Mouse (Mus musculus): ENCODE results near the gene Abhd17b. TPM values are rescaled to one million over a fixed set of nuclear protein-coding genes. Genes with fewer than 3 reads are reported as not detected.
"Not testable (repeated sequence)": the region's sequence is repeated elsewhere in the genome, so short reads cannot be mapped to it uniquely, and the experiment has no call there.

Abhd17b gene
- polyA plus RNA-seq, 1 experiment from 2014 or later, result 7.5 TPM

- WGBS (ENCODE audit: insufficient replicate concordance), result 69% methylated on average over 10 of the region's 10 CpGs
- Histone ChIP-seq H3K27ac (replicated peaks) (no peak overlapping the region), H3K27me3 (no peaks in the 10 kb centered on the region), H3K9me3 (replicated peaks) (no peaks in the 10 kb centered on the region), H3K4me1 (replicated peaks) (no peaks in the 10 kb centered on the region), H3K4me2 (no peak overlapping the region), H3K4me3 (replicated peaks) (no peak overlapping the region), H3K36me3 (replicated peaks) (no peaks in the 10 kb centered on the region), H3K9ac (no peak overlapping the region)
- no peak for ATAC-seq (ENCODE audit: insufficient read depth)
Observed at GRCm38 (mm10) chr19:21715005-21715442, 62.0 kb downstream of the Abhd17b start.

GRCm38 (mm10) chr19:21715515-21715914 lies 62.5 kb downstream of the Abhd17b start:
- 81% methylated on average over 9 of the region's 9 CpGs for WGBS (ENCODE audit: insufficient replicate concordance)
- Histone ChIP-seq H3K27ac (replicated peaks) (no peak overlapping the region), H3K4me1 (replicated peaks) (no peaks in the 10 kb centered on the region), H3K4me2 (no peak overlapping the region), H3K36me3 (replicated peaks) (no peaks in the 10 kb centered on the region), H3K4me3 (replicated peaks) (no peak overlapping the region), H3K9me3 (replicated peaks) (no peaks in the 10 kb centered on the region), H3K27me3 (no peaks in the 10 kb centered on the region), H3K9ac (no peak overlapping the region)
- no peak for ATAC-seq (ENCODE audit: insufficient read depth)

GRCm38 (mm10) chr19:21716456-21716855 lies 63.5 kb downstream of the Abhd17b start:
- no peak overlapping the region for H3K4me3 ChIP-seq (replicated peaks)
- ATAC-seq (ENCODE audit: insufficient read depth), result no peak
- 67% methylated on average over 3 of the region's 3 CpGs for WGBS (ENCODE audit: insufficient replicate concordance)
- no peak overlapping the region for H3K4me2 ChIP-seq
- H3K9me3 ChIP-seq (replicated peaks), result no peaks in the 10 kb centered on the region
- H3K27me3 ChIP-seq, result no peaks in the 10 kb centered on the region
- H3K36me3 ChIP-seq (replicated peaks), result no peaks in the 10 kb centered on the region
- no peaks in the 10 kb centered on the region for H3K4me1 ChIP-seq (replicated peaks)
- no peak overlapping the region for H3K27ac ChIP-seq (replicated peaks)
- no peak overlapping the region for H3K9ac ChIP-seq

DNA sequence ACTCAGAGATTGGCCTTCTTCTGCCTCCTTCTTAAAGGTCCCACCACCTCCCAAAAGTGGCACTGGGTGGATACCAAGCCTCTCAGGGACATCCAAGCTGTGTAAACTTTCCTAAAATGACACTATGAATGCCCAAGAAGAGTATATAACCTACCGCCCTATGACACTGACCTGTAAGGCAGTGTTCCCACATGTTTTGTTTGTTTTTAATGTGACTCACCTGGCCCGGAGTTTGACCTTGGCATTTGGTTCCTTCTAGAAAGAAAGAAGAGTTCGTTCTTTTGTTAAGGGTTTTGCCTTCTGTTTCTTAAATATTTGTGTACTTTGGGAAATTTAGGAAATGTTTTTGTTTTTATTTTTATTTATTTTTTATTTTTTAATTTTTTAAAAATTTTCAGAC lies 66.2 kb downstream of the Abhd17b start:
- Histone ChIP-seq H3K36me3 (replicated peaks) (no peaks in the 10 kb centered on the region), H3K4me3 (replicated peaks) (no peak overlapping the region), H3K4me2 (no peak overlapping the region), H3K27ac (replicated peaks) (no peak overlapping the region), H3K9me3 (replicated peaks) (no peaks in the 10 kb centered on the region), H3K4me1 (replicated peaks) (no peaks in the 10 kb centered on the region), H3K27me3 (no peaks in the 10 kb centered on the region), H3K9ac (no peak overlapping the region)
- ATAC-seq (ENCODE audit: insufficient read depth), result no peak
- 59% methylated on average over 3 of the region's 3 CpGs for WGBS (ENCODE audit: insufficient replicate concordance)

DNA sequence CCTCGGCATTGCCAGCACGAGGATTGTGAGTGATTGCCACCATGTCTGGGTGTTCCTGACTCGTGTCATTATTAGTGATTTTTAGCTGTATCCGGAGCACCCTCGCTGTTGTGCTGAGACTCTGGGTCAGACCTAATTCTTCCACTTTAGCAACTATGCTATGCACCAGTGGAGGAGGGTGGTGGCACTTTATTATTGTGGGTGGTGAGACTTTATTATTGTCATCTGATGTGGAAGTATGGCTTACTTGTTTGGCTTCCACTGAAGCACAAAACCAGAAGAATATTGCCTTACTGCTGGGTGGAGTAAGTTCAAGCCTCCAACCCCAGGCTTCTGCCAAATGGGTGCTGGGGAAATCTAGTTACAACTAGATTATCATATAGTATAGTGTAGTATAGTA lies 68.0 kb downstream of the Abhd17b start:
- H3K27me3 ChIP-seq, result no peaks in the 10 kb centered on the region
- H3K4me3 ChIP-seq (replicated peaks), result no peak overlapping the region
- ATAC-seq (ENCODE audit: insufficient read depth), result no peak
- 67% methylated on average over 5 of the region's 5 CpGs for WGBS (ENCODE audit: insufficient replicate concordance)
- H3K36me3 ChIP-seq (replicated peaks), result no peaks in the 10 kb centered on the region
- no peak overlapping the region for H3K27ac ChIP-seq (replicated peaks)
- H3K9me3 ChIP-seq (replicated peaks), result no peaks in the 10 kb centered on the region
- H3K9ac ChIP-seq, result no peak overlapping the region
- no peaks in the 10 kb centered on the region for H3K4me1 ChIP-seq (replicated peaks)
- no peak overlapping the region for H3K4me2 ChIP-seq

- not testable (repeated sequence) for H3K9me3 ChIP-seq (replicated peaks); ATAC-seq (ENCODE audit: insufficient read depth); H3K4me1 ChIP-seq (replicated peaks); H3K27ac ChIP-seq (replicated peaks); H3K36me3 ChIP-seq (replicated peaks); H3K4me3 ChIP-seq (replicated peaks); H3K9ac ChIP-seq; H3K27me3 ChIP-seq; H3K4me2 ChIP-seq
- 86% methylated on average over 20 of the region's 20 CpGs for WGBS (ENCODE audit: insufficient replicate concordance)
Observed at GRCm38 (mm10) chr19:21723280-21723679, 70.3 kb downstream of the Abhd17b start.

- Histone ChIP-seq H3K9ac (no peak overlapping the region), H3K4me1 (replicated peaks) (no peaks in the 10 kb centered on the region), H3K4me3 (replicated peaks) (no peak overlapping the region), H3K27ac (replicated peaks) (no peak overlapping the region), H3K9me3 (replicated peaks) (no peaks in the 10 kb centered on the region), H3K4me2 (no peak overlapping the region), H3K36me3 (replicated peaks) (no peaks in the 10 kb centered on the region), H3K27me3 (no peaks in the 10 kb centered on the region)
- 65% methylated on average over 8 of the region's 8 CpGs for WGBS (ENCODE audit: insufficient replicate concordance)
- no peak for ATAC-seq (ENCODE audit: insufficient read depth)
Observed at GRCm38 (mm10) chr19:21723911-21724655, 71.1 kb downstream of the Abhd17b start.

GRCm38 (mm10) chr19:21725168-21725567 lies 72.2 kb downstream of the Abhd17b start:
- Histone ChIP-seq H3K4me3 (replicated peaks) (no peak overlapping the region), H3K36me3 (replicated peaks) (no peaks in the 10 kb centered on the region), H3K4me1 (replicated peaks) (no peaks in the 10 kb centered on the region), H3K4me2 (no peak overlapping the region), H3K9ac (no peak overlapping the region), H3K27ac (replicated peaks) (no peak overlapping the region), H3K9me3 (replicated peaks) (no peaks in the 10 kb centered on the region), H3K27me3 (no peaks in the 10 kb centered on the region)
- WGBS (ENCODE audit: insufficient replicate concordance), result 70% methylated on average over 1 of the region's 1 CpGs
- no peak for ATAC-seq (ENCODE audit: insufficient read depth)

- Histone ChIP-seq H3K4me2 (no peak overlapping the region), H3K4me1 (replicated peaks) (no peaks in the 10 kb centered on the region), H3K9ac (no peak overlapping the region), H3K4me3 (replicated peaks) (no peak overlapping the region), H3K9me3 (replicated peaks) (no peaks in the 10 kb centered on the region), H3K36me3 (replicated peaks) (no peaks in the 10 kb centered on the region), H3K27me3 (no peaks in the 10 kb centered on the region), H3K27ac (replicated peaks) (no peak overlapping the region)
- no peak for ATAC-seq (ENCODE audit: insufficient read depth)
- WGBS (ENCODE audit: insufficient replicate concordance), result 54% methylated on average over 2 of the region's 2 CpGs
Observed at GRCm38 (mm10) chr19:21727081-21727480, 74.1 kb downstream of the Abhd17b start.

- WGBS (ENCODE audit: insufficient replicate concordance), result 73% methylated on average over 6 of the region's 6 CpGs
- ATAC-seq (ENCODE audit: insufficient read depth), result no peak
Observed at GRCm38 (mm10) chr19:21728342-21728741, 75.4 kb downstream of the Abhd17b start.

DNA sequence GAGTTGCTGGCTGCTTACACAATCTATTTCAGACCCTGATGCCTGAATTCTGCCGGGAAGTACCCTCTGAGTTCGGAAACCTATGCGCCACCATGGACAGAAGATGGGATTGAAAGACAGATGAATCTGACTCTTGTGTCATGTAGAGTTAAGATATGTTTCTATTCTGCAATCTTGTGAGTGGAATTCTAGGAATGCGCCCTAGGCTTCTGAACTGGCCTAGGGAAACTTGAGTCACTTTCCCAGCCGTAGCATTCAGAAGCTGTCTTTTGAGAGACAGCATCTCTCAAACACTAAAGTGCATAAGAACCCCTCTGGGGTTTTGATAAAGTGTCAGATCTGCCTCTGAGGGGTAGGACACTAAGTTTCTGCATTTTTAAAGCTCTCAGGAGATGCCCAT lies 78.9 kb downstream of the Abhd17b start:
- H3K27ac ChIP-seq (replicated peaks), result no peak overlapping the region
- WGBS (ENCODE audit: insufficient replicate concordance), result 71% methylated on average over 5 of the region's 5 CpGs
- no peaks in the 10 kb centered on the region for H3K36me3 ChIP-seq (replicated peaks)
- no peak overlapping the region for H3K9ac ChIP-seq
- no peaks in the 10 kb centered on the region for H3K27me3 ChIP-seq
- H3K4me3 ChIP-seq (replicated peaks), result no peak overlapping the region
- no peak overlapping the region for H3K4me2 ChIP-seq
- no peak for ATAC-seq (ENCODE audit: insufficient read depth)
- H3K9me3 ChIP-seq (replicated peaks), result no peaks in the 10 kb centered on the region
- H3K4me1 ChIP-seq (replicated peaks), result no peaks in the 10 kb centered on the region

More at GRCm38 (mm10) chr19:21728342-21728741, 75.4 kb downstream of the Abhd17b start:
- Histone ChIP-seq H3K4me3 (replicated peaks) (no peak overlapping the region), H3K4me2 (no peak overlapping the region), H3K27ac (replicated peaks) (no peak overlapping the region), H3K27me3 (no peaks in the 10 kb centered on the region), H3K4me1 (replicated peaks) (no peaks in the 10 kb centered on the region), H3K9ac (no peak overlapping the region), H3K36me3 (replicated peaks) (no peaks in the 10 kb centered on the region), H3K9me3 (replicated peaks) (no peaks in the 10 kb centered on the region)

GRCm38 (mm10) chr19:21733176-21733575 lies 80.2 kb downstream of the Abhd17b start:
- H3K9ac ChIP-seq, result no peak overlapping the region
- H3K4me1 ChIP-seq (replicated peaks), result no peaks in the 10 kb centered on the region
- ATAC-seq (ENCODE audit: insufficient read depth), result no peak
- H3K27me3 ChIP-seq, result no peaks in the 10 kb centered on the region
- H3K4me2 ChIP-seq, result no peak overlapping the region
- H3K9me3 ChIP-seq (replicated peaks), result no peaks in the 10 kb centered on the region
- H3K36me3 ChIP-seq (replicated peaks), result no peaks in the 10 kb centered on the region
- no peak overlapping the region for H3K27ac ChIP-seq (replicated peaks)
- 73% methylated on average over 2 of the region's 2 CpGs for WGBS (ENCODE audit: insufficient replicate concordance)
- no peak overlapping the region for H3K4me3 ChIP-seq (replicated peaks)
